Mouse (Mus musculus): Measurements from ENCODE around the gene Mmgt2. TPM values are rescaled to one million over a fixed set of nuclear protein-coding genes. Genes with fewer than 3 reads are reported as not detected.

Gene Mmgt2
- polyA plus RNA-seq, 1 experiment from 2014 or later: 26.4 TPM

- Histone ChIP-seq H3K27ac (ENCODE audit: low read depth, low read length) (no peak overlapping the region; the same call in 1 of the 2 replicates), H3K36me3 (ENCODE audit: control insufficient read depth, insufficient read depth, low read length) (peaks cover 20% of the 10 kb centered on the region)
Observed at GRCm38 (mm10) chr11:62606299-62607169, 41.9 kb upstream of the Mmgt2 start.

GRCm38 (mm10) chr11:62607170-62607951, 41.1 kb upstream of the Mmgt2 start:
- Histone ChIP-seq H3K27ac (ENCODE audit: low read depth, low read length) (no peak overlapping the region), H3K9ac (ENCODE audit: low read depth, low read length) (no peak overlapping the region), H3K36me3 (ENCODE audit: control insufficient read depth, insufficient read depth, low read length) (peaks cover 20% of the 10 kb centered on the region)

More at GRCm38 (mm10) chr11:62606299-62607169, 41.9 kb upstream of the Mmgt2 start:
- H3K4me3 ChIP-seq (ENCODE audit: low read length): no peak overlapping the region
- no peaks in the 10 kb centered on the region for H3K27me3 ChIP-seq (replicated peaks; ENCODE audit: control insufficient read depth, insufficient read depth, low read length)
- ATAC-seq: no peak
- 59% methylated on average over 10 of the region's 10 CpGs for WGBS
- no peak overlapping the region for H3K9ac ChIP-seq (ENCODE audit: low read depth, low read length)
- no peak overlapping the region for H3K4me2 ChIP-seq (ENCODE audit: low read length)
- H3K9me3 ChIP-seq (ENCODE audit: control insufficient read depth, low read length): no peaks in the 10 kb centered on the region
- H3K4me1 ChIP-seq (ENCODE audit: control insufficient read depth, insufficient read depth, low read depth, low read length): peaks cover 24% of the 10 kb centered on the region

GRCm38 (mm10) chr11:62607952-62608201, 40.6 kb upstream of the Mmgt2 start:
- Histone ChIP-seq H3K4me1 (ENCODE audit: control insufficient read depth, insufficient read depth, low read depth, low read length) (peaks cover 24% of the 10 kb centered on the region), H3K9me3 (ENCODE audit: control insufficient read depth, low read length) (no peaks in the 10 kb centered on the region)

More at GRCm38 (mm10) chr11:62607170-62607951, 41.1 kb upstream of the Mmgt2 start:
- no peak for ATAC-seq
- Histone ChIP-seq H3K4me2 (ENCODE audit: low read length) (no peak overlapping the region), H3K4me3 (ENCODE audit: low read length) (no peak overlapping the region), H3K27me3 (replicated peaks; ENCODE audit: control insufficient read depth, insufficient read depth, low read length) (no peaks in the 10 kb centered on the region), H3K9me3 (ENCODE audit: control insufficient read depth, low read length) (no peaks in the 10 kb centered on the region), H3K4me1 (ENCODE audit: control insufficient read depth, insufficient read depth, low read depth, low read length) (peaks cover 24% of the 10 kb centered on the region)
- 57% methylated on average over 10 of the region's 10 CpGs for WGBS

GRCm38 (mm10) chr11:62608826-62609675, 39.4 kb upstream of the Mmgt2 start:
- H3K4me2 ChIP-seq (ENCODE audit: low read length): no peak overlapping the region
- 85% methylated on average over 10 of the region's 10 CpGs for WGBS
- H3K9me3 ChIP-seq (ENCODE audit: control insufficient read depth, low read length): no peaks in the 10 kb centered on the region
- no peaks in the 10 kb centered on the region for H3K27me3 ChIP-seq (replicated peaks; ENCODE audit: control insufficient read depth, insufficient read depth, low read length)
- no peak for ATAC-seq
- H3K4me1 ChIP-seq (ENCODE audit: control insufficient read depth, insufficient read depth, low read depth, low read length): peaks cover 23% of the 10 kb centered on the region
- no peak overlapping the region for H3K9ac ChIP-seq (ENCODE audit: low read depth, low read length)
- H3K36me3 ChIP-seq (ENCODE audit: control insufficient read depth, insufficient read depth, low read length): peaks cover 20% of the 10 kb centered on the region
- no peak overlapping the region for H3K27ac ChIP-seq (ENCODE audit: low read depth, low read length)
- H3K4me3 ChIP-seq (ENCODE audit: low read length): no peak overlapping the region

More at GRCm38 (mm10) chr11:62607952-62608201, 40.6 kb upstream of the Mmgt2 start:
- H3K4me3 ChIP-seq (ENCODE audit: low read length): no peak overlapping the region
- no peak overlapping the region for H3K9ac ChIP-seq (ENCODE audit: low read depth, low read length)
- peaks cover 20% of the 10 kb centered on the region for H3K36me3 ChIP-seq (ENCODE audit: control insufficient read depth, insufficient read depth, low read length)
- 90% methylated on average over 1 of the region's 1 CpGs for WGBS
- no peak for ATAC-seq
- no peaks in the 10 kb centered on the region for H3K27me3 ChIP-seq (replicated peaks; ENCODE audit: control insufficient read depth, insufficient read depth, low read length)
- H3K4me2 ChIP-seq (ENCODE audit: low read length): no peak overlapping the region
- no peak overlapping the region for H3K27ac ChIP-seq (ENCODE audit: low read depth, low read length)

- no peak overlapping the region for H3K9ac ChIP-seq (ENCODE audit: low read depth, low read length)
- peaks cover 18% of the 10 kb centered on the region for H3K4me1 ChIP-seq (ENCODE audit: control insufficient read depth, insufficient read depth, low read depth, low read length)
- no peak overlapping the region for H3K4me2 ChIP-seq (ENCODE audit: low read length)
- no peak overlapping the region for H3K27ac ChIP-seq (ENCODE audit: low read depth, low read length)
- no peaks in the 10 kb centered on the region for H3K27me3 ChIP-seq (replicated peaks; ENCODE audit: control insufficient read depth, insufficient read depth, low read length)
- peaks cover 13% of the 10 kb centered on the region for H3K36me3 ChIP-seq (ENCODE audit: control insufficient read depth, insufficient read depth, low read length)
- ATAC-seq: no peak
- H3K9me3 ChIP-seq (ENCODE audit: control insufficient read depth, low read length): no peaks in the 10 kb centered on the region
- 82% methylated on average over 6 of the region's 6 CpGs for WGBS
- H3K4me3 ChIP-seq (ENCODE audit: low read length): no peak overlapping the region
Observed at GRCm38 (mm10) chr11:62610304-62610703, 38.2 kb upstream of the Mmgt2 start.

- Histone ChIP-seq H3K36me3 (ENCODE audit: control insufficient read depth, insufficient read depth, low read length) (no peaks in the 10 kb centered on the region), H3K4me3 (ENCODE audit: low read length) (no peak overlapping the region; the same call in 1 of the 2 replicates), H3K4me2 (ENCODE audit: low read length) (peak overlapping the region; percentile 49), H3K9me3 (ENCODE audit: control insufficient read depth, low read length) (no peaks in the 10 kb centered on the region), H3K27me3 (replicated peaks; ENCODE audit: control insufficient read depth, insufficient read depth, low read length) (no peaks in the 10 kb centered on the region), H3K4me1 (ENCODE audit: control insufficient read depth, insufficient read depth, low read depth, low read length) (peaks cover 10% of the 10 kb centered on the region), H3K27ac (ENCODE audit: low read depth, low read length) (peak overlapping the region; percentile 9; the same call in 1 of the 2 replicates), H3K9ac (ENCODE audit: low read depth, low read length) (peak overlapping the region; percentile 47)
- ATAC-seq: no peak
- WGBS: 32% methylated on average over 10 of the region's 10 CpGs
Observed at GRCm38 (mm10) chr11:62612604-62613003, 35.9 kb upstream of the Mmgt2 start.

- H3K4me1 ChIP-seq (ENCODE audit: control insufficient read depth, insufficient read depth, low read depth, low read length): peaks cover 10% of the 10 kb centered on the region
- no peaks in the 10 kb centered on the region for H3K9me3 ChIP-seq (ENCODE audit: control insufficient read depth, low read length)
- no peaks in the 10 kb centered on the region for H3K36me3 ChIP-seq (ENCODE audit: control insufficient read depth, insufficient read depth, low read length)
- H3K27ac ChIP-seq (ENCODE audit: low read depth, low read length): peak overlapping the region; percentile 92
- ATAC-seq: peak; percentile 96
- 3% methylated on average over 19 of the region's 19 CpGs for WGBS
- H3K4me3 ChIP-seq (ENCODE audit: low read length): peak overlapping the region; percentile 21
- peak overlapping the region; percentile 53 for H3K9ac ChIP-seq (ENCODE audit: low read depth, low read length)
- H3K27me3 ChIP-seq (replicated peaks; ENCODE audit: control insufficient read depth, insufficient read depth, low read length): no peaks in the 10 kb centered on the region
- H3K4me2 ChIP-seq (ENCODE audit: low read length): peak overlapping the region; percentile 49
Observed at GRCm38 (mm10) chr11:62613657-62614365, 34.7 kb upstream of the Mmgt2 start.

GRCm38 (mm10) chr11:62614876-62615410, 33.5 kb upstream of the Mmgt2 start:
- no peak overlapping the region for H3K4me3 ChIP-seq (ENCODE audit: low read length)
- no peak overlapping the region for H3K4me2 ChIP-seq (ENCODE audit: low read length)
- H3K27ac ChIP-seq (ENCODE audit: low read depth, low read length): peak overlapping the region; percentile 92
- no peak overlapping the region for H3K9ac ChIP-seq (ENCODE audit: low read depth, low read length)
- no peaks in the 10 kb centered on the region for H3K27me3 ChIP-seq (replicated peaks; ENCODE audit: control insufficient read depth, insufficient read depth, low read length)
- 55% methylated on average over 8 of the region's 8 CpGs for WGBS
- H3K4me1 ChIP-seq (ENCODE audit: control insufficient read depth, insufficient read depth, low read depth, low read length): peaks cover 10% of the 10 kb centered on the region
- ATAC-seq: no peak
- no peaks in the 10 kb centered on the region for H3K9me3 ChIP-seq (ENCODE audit: control insufficient read depth, low read length)
- no peaks in the 10 kb centered on the region for H3K36me3 ChIP-seq (ENCODE audit: control insufficient read depth, insufficient read depth, low read length)

All from hindbrain, embryonic 16.5 days (tissue).